Mouse (Mus musculus): ENCODE measurements at regions not wholly inside any gene's neighbourhood (a gene's known extent, or its start where the extent isn't known, plus 50 kb on each side); places are given as distances from the start of the nearest gene placed in this dataset.

DNA sequence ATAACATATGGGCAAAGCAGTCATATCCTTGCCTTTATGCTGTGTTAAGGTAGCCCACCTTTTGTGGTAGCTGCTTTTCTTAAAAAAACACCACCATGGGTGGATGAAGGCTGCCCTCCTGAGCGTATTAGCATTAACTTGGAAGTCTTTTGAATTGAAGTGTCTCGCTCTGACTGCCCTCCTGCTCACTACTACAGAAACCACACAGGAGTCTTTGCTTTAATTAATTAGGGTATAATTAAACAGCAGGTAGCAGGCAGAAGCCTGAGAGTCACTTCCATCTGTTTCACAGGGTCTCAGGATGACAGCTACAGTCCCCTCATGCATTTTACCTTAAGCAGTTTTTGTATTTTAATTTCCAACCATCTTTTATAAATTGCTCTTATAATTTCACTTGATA is 240.2 kb upstream of the Tacr3 start:
- DNase-seq: no peak
- WGBS: 49% methylated on average over 2 of the region's 2 CpGs
- no peak for TF ChIP-seq CTCF (IDR thresholded peaks at IDR 0.05; ENCODE audit: insufficient read depth, low read length)
- no peak for TF ChIP-seq POLR2A (IDR thresholded peaks at IDR 0.05; ENCODE audit: borderline replicate concordance, extremely low read depth, low read depth, low read length)
- no peak overlapping the region for H3K4me3 ChIP-seq (replicated peaks; ENCODE audit: extremely low read depth, low read depth, low read length)
- H3K4me1 ChIP-seq (ENCODE audit: control insufficient read depth, insufficient read depth, low read length): no peaks in the 10 kb centered on the region

DNA sequence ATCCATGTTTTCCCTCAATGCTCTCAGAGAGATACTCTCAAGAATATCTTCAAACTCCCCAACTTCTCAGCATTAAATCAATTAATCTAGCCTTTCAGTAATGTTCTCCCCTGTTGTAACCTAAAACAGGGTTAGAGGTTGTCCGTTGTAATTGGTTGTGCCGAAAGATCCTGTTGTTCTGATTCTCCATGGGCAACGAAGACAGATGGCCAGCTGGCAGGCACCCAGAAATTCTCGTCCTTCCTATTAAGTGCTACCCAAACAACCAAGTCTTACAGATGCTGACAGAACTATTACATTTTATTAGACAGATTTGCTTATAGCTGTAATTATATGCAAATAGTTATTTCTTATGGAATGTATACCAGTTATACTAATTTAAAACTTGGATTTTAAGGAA is 225.9 kb upstream of the Tacr3 start:
- WGBS: 54% methylated on average over 4 of the region's 4 CpGs
- Histone ChIP-seq H3K4me1 (ENCODE audit: control insufficient read depth, insufficient read depth, low read length) (no peaks in the 10 kb centered on the region), H3K4me3 (replicated peaks; ENCODE audit: extremely low read depth, low read depth, low read length) (no peak overlapping the region)
- no peak for TF ChIP-seq POLR2A (IDR thresholded peaks at IDR 0.05; ENCODE audit: borderline replicate concordance, extremely low read depth, low read depth, low read length)
- no peak for TF ChIP-seq CTCF (IDR thresholded peaks at IDR 0.05; ENCODE audit: insufficient read depth, low read length)
- DNase-seq: no peak

DNA sequence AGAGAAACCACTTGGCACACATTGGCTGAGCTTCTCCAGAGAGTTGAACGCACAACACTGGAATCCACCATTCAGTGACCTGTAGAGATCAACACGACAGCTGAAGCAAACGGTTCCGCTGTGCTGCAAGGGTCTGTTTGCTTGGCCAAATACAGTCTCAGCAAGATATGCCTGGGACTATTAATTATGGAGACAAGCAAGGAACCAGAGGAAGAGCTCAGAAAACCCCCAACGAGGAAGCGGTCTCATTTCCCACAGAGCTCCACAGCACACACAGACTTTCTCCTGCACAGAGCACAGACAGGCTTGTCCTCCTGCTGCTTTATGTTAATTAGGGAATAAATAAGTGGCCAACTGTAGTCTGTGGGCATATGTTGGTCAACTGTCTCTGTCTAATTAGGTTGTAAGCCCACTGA is 223.4 kb upstream of the Tacr3 start:
- Histone ChIP-seq H3K4me1 (ENCODE audit: control insufficient read depth, insufficient read depth, low read length) (no peaks in the 10 kb centered on the region), H3K4me3 (replicated peaks; ENCODE audit: extremely low read depth, low read depth, low read length) (no peak overlapping the region)
- DNase-seq: no peak
- WGBS: 44% methylated on average over 6 of the region's 6 CpGs
- TF ChIP-seq CTCF (IDR thresholded peaks at IDR 0.05; ENCODE audit: insufficient read depth, low read length) (no peak), POLR2A (IDR thresholded peaks at IDR 0.05; ENCODE audit: borderline replicate concordance, extremely low read depth, low read depth, low read length) (no peak)

DNA sequence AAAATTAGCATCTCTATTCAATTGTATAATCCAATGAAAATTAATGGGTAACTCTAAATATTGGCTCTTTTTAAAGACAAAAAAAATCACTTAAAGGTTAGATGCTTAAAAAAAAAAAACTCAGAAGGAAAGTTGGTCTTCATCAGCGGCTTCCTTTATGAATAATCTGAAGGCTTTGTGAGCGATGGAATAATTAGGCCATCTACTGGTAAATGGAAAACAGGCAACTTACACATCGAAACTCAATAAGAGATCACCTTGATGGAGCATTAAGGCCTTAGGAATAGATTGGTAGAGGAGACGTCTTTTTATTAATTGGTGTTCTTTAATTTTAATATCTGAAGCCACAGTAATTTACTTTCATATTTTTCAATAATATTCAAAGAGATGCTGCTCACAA is 218.6 kb upstream of the Tacr3 start:
- TF ChIP-seq POLR2A (IDR thresholded peaks at IDR 0.05; ENCODE audit: borderline replicate concordance, extremely low read depth, low read depth, low read length) (no peak), CTCF (IDR thresholded peaks at IDR 0.05; ENCODE audit: insufficient read depth, low read length) (no peak)

DNA sequence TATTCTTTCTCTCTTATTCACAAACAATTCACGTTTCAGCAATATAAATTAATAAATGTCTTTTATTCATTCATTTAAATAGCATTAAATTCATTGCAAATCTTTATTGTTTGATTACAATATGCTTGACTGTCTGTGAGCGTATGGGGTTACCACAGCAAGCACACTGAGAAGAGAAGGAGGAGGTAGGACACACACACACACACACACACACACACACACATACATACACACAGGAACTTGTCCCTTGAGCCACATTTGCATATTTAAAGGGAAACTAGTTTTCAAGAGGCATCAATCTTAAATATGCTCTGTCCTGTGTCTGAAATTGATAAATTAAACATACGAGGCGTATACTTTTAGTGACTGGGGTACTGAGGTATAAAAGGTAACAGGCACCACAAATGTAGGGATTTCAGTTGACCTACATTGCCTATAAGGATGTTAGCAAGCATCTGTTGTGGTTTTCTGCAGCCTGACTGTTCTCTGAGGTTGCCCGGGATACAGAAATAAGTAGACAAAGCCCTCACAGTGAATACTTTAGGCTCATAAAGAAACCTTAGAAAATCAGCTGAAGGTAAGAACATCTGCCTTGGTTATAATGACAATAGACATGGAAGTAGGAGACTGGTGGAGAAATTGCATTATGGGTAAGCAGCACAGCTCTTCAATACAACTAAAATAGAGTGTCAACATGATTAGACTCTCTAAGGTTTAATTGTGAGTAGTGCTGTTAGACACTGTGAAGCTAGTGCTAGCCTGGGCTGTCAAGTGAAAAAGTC is 217.1 kb upstream of the Tacr3 start:
- Histone ChIP-seq H3K4me1 (ENCODE audit: control insufficient read depth, insufficient read depth, low read length) (no peaks in the 10 kb centered on the region), H3K4me3 (replicated peaks; ENCODE audit: extremely low read depth, low read depth, low read length) (no peak overlapping the region)
- WGBS: 68% methylated on average over 5 of the region's 5 CpGs
- DNase-seq: no peak
- no peak for TF ChIP-seq CTCF (IDR thresholded peaks at IDR 0.05; ENCODE audit: insufficient read depth, low read length)
- no peak for TF ChIP-seq POLR2A (IDR thresholded peaks at IDR 0.05; ENCODE audit: borderline replicate concordance, extremely low read depth, low read depth, low read length)

More for the DNA sequence above, 218.6 kb upstream of the Tacr3 start:
- no peak overlapping the region for H3K4me3 ChIP-seq (replicated peaks; ENCODE audit: extremely low read depth, low read depth, low read length)
- no peaks in the 10 kb centered on the region for H3K4me1 ChIP-seq (ENCODE audit: control insufficient read depth, insufficient read depth, low read length)
- DNase-seq: no peak
- WGBS: 67% methylated on average over 4 of the region's 4 CpGs

DNA sequence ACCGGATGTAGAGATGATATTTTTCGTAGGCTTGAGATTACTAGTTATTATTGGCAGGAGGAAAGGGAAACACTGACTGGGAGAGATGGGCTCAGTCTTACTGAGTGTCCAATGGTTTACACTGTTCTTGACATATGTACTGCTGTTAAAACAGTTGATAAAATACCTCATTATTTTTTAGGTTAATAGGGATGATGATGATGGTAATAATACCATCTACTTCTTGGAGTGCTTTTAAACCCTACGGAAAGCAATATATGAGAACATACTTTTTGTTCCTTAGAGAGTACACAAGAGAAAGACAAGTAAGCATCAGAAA is 216.6 kb upstream of the Tacr3 start:
- 75% methylated on average over 3 of the region's 3 CpGs for WGBS
- TF ChIP-seq CTCF (IDR thresholded peaks at IDR 0.05; ENCODE audit: insufficient read depth, low read length) (no peak), POLR2A (IDR thresholded peaks at IDR 0.05; ENCODE audit: borderline replicate concordance, extremely low read depth, low read depth, low read length) (no peak)
- H3K4me1 ChIP-seq (ENCODE audit: control insufficient read depth, insufficient read depth, low read length): no peaks in the 10 kb centered on the region
- H3K4me3 ChIP-seq (replicated peaks; ENCODE audit: extremely low read depth, low read depth, low read length): no peak overlapping the region
- DNase-seq: no peak

DNA sequence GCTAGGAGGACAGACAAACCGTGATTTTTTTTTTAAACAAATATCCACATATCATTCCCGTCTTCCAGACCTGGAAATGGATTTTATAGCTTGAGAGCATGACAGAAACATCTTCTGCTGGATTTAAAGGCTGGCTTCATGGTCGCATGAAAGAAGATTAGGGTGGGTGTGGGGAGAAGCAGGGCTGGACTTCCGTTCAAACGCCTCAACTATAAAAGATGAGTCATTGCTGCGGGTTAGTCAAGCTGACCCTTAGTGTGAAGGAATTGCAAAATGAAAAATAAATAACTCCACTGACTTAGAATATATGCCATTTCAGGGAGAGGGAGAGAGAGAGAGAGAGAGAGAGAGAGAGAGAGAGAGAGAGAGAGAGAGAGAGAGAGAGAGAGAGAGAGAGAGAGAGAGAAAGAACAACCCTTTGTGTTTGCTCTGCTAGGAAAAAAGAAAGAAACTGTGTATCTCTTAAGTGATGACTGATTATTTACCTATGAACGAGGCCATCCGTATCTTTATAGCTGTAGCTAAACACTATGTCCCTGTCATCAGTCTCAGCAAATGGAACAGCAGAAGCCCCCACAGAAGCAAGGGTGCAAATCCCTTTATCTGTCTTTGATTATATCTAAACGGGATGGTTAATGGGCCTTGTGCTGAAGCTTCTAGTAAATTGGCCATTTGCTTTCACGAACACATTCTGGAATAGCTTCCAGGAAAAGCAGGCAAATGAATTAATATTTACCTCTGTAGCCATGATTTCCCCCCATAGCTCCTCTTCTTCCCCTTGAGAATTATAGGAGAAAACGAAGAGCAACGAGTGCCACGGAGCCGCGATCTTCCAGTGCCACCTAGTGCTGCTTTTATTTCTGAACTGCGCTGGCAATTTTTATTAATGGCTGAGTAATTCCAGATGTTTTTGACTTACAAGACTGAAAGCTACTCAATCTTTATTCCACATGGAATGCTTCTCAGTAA is 199.4 kb upstream of the Tacr3 start:
- H3K4me3 ChIP-seq (replicated peaks; ENCODE audit: extremely low read depth, low read depth, low read length): no peak overlapping the region
- WGBS: 16% methylated on average over 16 of the region's 16 CpGs
- H3K4me1 ChIP-seq (ENCODE audit: control insufficient read depth, insufficient read depth, low read length): peaks cover 3% of the 10 kb centered on the region; the same call in 1 of the 2 replicates
- DNase-seq: no peak
- no peak for TF ChIP-seq POLR2A (IDR thresholded peaks at IDR 0.05; ENCODE audit: borderline replicate concordance, extremely low read depth, low read depth, low read length)
- peak; percentile 60; the same call in 1 of the 2 replicates for TF ChIP-seq CTCF (IDR thresholded peaks at IDR 0.05; ENCODE audit: insufficient read depth, low read length)

DNA sequence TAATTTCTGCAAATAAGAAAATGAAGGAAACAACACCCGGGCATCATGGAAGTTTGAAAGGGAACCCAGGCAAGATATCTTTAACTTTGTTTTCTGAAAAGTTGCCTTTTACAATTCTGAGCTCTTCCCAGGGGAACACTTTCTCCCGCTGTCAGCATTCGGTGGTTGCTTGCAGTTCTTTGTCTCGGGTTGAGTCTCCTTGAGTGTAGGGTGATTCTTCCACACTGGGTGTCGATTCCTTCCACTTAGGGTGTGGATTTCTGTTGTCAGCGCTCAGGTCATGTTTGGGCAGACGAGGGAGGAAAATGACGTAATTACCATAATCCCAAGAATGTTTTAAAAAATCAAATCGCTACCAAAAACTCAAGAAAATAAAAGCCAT is 198.7 kb upstream of the Tacr3 start:
- TF ChIP-seq POLR2A (IDR thresholded peaks at IDR 0.05; ENCODE audit: borderline replicate concordance, extremely low read depth, low read depth, low read length) (no peak), CTCF (IDR thresholded peaks at IDR 0.05; ENCODE audit: insufficient read depth, low read length) (no peak)
- DNase-seq: no peak
- peaks cover 3% of the 10 kb centered on the region; the same call in 1 of the 2 replicates for H3K4me1 ChIP-seq (ENCODE audit: control insufficient read depth, insufficient read depth, low read length)
- H3K4me3 ChIP-seq (replicated peaks; ENCODE audit: extremely low read depth, low read depth, low read length): no peak overlapping the region
- 40% methylated on average over 9 of the region's 9 CpGs for WGBS

DNA sequence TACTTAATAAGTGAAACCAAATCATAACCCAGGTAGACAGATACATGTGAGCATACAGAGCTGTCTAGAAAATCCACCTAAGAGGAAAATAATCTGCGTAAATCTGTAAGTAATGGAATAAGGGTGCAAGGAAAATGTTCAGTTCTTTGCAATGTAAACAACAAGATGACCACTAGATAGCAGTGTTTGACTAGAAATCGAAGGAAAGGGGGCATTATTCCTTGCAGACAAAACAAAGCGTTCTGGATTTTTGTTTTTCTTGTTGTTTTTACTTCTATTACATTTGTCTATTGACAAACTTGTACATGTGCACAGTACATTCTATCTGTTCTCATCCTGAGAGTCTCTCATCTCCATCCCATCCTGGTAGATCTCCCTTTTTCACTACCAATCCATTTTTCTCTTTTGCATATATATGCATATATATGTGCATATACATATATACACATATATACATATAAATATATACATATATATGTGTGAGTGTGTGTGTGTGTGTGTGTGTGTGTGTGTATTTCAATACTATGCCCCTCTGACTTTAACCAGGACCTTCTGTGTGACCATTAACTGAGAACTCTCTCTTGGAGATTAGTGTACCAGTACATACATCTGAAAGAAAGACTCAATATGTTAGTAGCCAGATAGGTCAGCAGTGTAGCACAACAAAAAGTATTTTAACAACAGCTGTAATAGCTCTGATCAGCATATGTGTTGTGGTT is 179.9 kb upstream of the Tacr3 start:
- 37% methylated on average over 3 of the region's 3 CpGs for WGBS
- TF ChIP-seq CTCF (IDR thresholded peaks at IDR 0.05; ENCODE audit: insufficient read depth, low read length) (no peak), POLR2A (IDR thresholded peaks at IDR 0.05; ENCODE audit: borderline replicate concordance, extremely low read depth, low read depth, low read length) (no peak)
- DNase-seq: no peak
- no peaks in the 10 kb centered on the region for H3K4me1 ChIP-seq (ENCODE audit: control insufficient read depth, insufficient read depth, low read length)
- H3K4me3 ChIP-seq (replicated peaks; ENCODE audit: extremely low read depth, low read depth, low read length): no peak overlapping the region

All from lung, adult 2 months (tissue).